Mouse (Mus musculus) layer of hippocampus, adult 2 months (tissue): Measurements from ENCODE around the gene Mrpl49. TPM values are rescaled to one million over a fixed set of nuclear protein-coding genes. Genes with fewer than 3 reads are reported as not detected.

Experiments
- DNase-seq, 2 experiments: peaks; one replicate each; pipeline ENCODE4 v3.0.0; 2022; ENCODE audit warnings: low spot score in 2 of 2
- H3K27ac ChIP-seq: fragments of 200-600 bp; 2 replicates; pipeline ENCODE4 v1.8.1; 2022
- H3K4me3 ChIP-seq: fragments of 200-600 bp; 2 replicates; pipeline ENCODE4 v1.8.1; 2022; ENCODE audit warnings: mild to moderate bottlenecking
- CTCF ChIP-seq: fragments of 200-600 bp; conservative IDR thresholded peaks from 2 replicates; pipeline ENCODE4 v1.8.1; 2022; ENCODE audit warnings: antibody characterized with exemption, mild to moderate bottlenecking, moderate library complexity
- total RNA-seq, 2 experiments: library from RNA; stranded (reverse); gene quantifications; 2 replicates each; pipeline ENCODE4 v1.2.3; 2021

Gene Mrpl49
- total RNA-seq, 2 experiments from 2014 or later: 42.8 to 49.6 TPM

DNA sequence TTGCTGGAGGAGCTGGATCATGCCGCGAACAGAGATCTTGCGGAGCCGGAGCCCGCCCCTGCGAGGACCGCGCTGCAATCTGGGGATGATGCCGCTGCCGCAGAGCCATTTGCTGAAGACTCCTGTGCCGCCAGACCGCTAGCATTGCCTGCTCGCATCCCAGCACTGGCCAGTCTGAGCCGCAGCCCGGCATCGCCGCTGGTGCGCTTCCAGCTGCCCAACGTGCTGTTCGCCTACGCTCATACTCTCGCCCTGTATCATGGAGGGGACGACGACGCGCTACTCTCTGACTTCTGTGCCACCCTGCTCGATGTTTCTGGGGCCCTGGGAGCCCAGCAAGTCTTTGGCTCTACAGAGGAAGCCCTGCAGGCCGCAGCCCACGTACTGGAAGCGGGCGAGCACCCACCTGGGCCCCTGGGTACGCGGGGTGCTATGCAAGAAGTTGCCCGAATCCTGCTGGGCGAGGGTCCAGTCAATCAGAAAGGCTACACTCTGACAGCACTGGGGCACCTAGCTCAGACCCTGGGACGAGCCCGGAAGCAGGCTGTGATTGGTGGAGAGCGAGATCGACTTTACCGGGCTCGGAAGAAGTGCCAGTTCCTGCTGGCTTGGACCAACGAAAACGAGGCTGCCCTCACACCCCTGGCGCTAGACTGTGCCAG lies 4.2 kb upstream of the Mrpl49 start:
- H3K4me3 ChIP-seq: peak overlapping the region; percentile 85
- no peak for DNase-seq
- H3K27ac ChIP-seq: peak overlapping the region; percentile 96
- TF ChIP-seq CTCF: no peak

DNA sequence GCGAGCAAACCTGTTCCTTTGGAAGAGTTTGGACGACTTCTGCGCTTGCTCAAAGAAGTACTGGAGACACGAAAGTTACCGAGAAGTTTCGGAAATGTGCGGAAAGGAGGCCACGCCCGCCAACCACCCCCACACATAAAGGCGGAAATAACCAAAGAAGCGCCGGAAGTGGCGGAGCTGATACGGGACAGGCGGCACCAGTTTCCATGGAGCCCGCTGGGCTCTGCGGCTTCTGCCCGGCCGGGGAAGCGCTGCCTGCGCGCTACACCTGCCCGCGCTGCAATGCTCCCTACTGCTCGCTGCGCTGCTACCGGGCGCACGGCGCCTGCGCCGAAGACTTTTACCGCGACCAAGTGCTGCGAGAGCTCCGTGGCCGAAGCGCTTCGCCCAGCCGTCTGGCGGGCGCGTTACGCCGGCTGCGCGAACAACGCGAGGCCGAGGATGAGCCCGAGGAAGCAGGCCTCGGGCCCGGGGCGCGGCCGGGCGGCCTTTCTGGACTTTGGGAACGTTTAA lies 3.5 kb upstream of the Mrpl49 start, which contains the start of gene Znhit2:
Gene Znhit2 (plus strand): TSS at position 172 of the 513 bp plus-strand sequence.
- peak within 1 kb of the TSS; percentile 85 for H3K4me3 ChIP-seq
- TF ChIP-seq CTCF: peak; percentile 61
- peak within 1 kb of the TSS; percentile 96 for H3K27ac ChIP-seq
- DNase-seq: peak; percentile 94 to 96

DNA sequence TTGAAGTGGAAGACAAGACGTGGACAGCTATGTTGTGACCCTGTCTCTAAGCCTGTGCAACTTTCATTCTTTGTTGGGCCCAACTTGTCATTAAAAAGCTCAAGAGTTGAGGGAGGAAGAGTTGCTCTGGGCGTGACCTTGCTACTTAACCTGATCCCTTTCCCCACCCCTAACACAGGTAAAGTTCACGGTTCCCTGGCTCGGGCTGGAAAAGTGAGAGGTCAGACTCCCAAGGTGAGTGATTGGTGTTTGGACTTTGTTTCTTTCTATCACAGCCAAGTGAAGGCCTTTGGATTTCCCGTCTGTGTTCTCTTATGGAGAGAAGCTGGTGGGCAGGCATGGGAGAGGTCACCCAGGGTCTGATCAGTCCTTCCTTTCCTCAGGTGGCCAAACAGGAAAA lies 1.4 kb upstream of the Mrpl49 start:
- TF ChIP-seq CTCF: no peak
- H3K27ac ChIP-seq: no peak overlapping the region; the same call in 1 of the 2 replicates
- DNase-seq: no peak
- H3K4me3 ChIP-seq: peak overlapping the region; percentile 96

DNA sequence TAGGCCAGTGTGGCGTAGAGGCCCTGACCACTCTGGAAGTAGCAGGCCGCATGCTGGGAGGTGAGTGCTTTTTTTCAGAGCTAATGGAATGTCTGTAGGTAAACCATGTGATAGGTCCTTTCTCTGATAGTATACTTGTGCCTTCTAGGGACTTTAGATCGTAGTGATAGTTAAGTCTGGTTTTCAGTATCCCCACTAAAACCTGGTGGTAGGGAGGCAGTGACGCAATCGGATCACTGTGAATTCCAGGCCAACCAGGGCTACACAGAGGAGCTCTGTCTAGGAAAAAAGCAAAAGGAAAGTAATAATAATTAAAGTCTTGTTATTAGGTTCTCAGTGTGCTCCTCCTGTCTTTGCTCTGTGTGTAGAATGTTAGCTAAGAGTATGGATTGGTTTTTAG lies 928 bp upstream of the Mrpl49 start:
- Histone ChIP-seq H3K27ac (peak overlapping the region; percentile 95), H3K4me3 (peak overlapping the region; percentile 96)
- no peak for TF ChIP-seq CTCF
- DNase-seq: no peak

DNA sequence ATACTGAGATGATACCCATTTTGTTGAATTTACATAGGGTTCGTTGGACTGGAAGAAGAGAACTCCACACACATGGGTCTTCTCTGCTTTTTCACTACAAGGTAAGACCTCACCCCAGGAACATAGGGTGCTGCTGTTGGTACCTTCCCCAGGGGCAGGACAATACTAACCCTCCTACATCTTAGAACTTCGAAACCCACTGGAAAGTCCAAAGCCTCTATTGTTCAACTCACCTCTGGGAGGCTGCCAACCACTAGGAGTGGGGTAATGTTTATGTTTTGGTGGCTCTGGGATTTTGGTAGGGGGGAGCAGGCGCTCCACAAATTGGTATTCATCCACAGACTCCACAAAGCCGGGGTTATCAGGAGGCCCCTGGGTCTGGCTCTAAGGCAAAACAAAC lies 889 bp downstream of the Mrpl49 start:
- no peak for TF ChIP-seq CTCF
- H3K4me3 ChIP-seq: peak overlapping the region; percentile 96

DNA sequence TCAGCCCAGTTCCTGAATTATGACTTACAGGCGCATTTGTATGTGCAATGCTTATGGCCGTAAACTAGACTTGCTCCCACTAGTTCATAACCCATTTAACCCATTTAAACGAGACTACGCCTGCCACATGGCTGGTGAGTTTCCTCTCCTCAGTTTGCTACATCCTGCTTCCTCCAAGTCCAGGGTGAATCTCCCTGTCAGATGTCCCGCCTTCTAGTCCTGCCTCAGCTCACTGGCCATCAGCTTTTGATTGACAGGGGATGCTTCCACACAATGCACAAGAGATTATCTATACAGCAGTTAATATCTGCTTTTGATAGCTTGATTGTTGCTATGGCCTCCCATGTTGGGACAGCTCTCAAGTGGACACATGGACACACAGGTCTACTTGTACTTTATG lies 3.3 kb downstream of the Mrpl49 start:
- TF ChIP-seq CTCF: no peak
- no peak for DNase-seq
- Histone ChIP-seq H3K4me3 (no peak overlapping the region), H3K27ac (no peak overlapping the region)

More for the DNA sequence above, 889 bp downstream of the Mrpl49 start:
- DNase-seq: no peak
- H3K27ac ChIP-seq: no peak overlapping the region

DNA sequence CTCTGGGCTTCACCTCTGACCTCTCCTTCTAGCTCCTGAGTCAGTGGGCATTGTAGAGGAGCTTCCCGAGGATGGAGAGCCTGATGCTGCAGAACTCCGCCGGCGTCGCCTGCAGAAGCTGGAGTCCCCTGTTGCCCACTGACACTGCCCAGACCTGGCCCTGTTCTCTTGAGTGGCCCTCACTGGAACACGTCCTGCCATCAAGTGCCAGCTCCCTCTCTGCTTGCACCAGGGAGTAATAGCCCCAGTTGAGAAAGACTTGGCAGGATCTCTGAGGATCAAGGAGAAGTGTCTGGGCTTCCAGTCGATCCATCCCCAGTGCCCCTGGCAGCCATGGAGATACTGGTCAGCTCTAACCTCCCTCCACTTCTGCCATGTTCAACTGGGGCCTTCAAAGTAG lies 5.1 kb downstream of the Mrpl49 start:
- no peak for TF ChIP-seq CTCF
- Histone ChIP-seq H3K4me3 (no peak overlapping the region), H3K27ac (no peak overlapping the region)
- no peak for DNase-seq

DNA sequence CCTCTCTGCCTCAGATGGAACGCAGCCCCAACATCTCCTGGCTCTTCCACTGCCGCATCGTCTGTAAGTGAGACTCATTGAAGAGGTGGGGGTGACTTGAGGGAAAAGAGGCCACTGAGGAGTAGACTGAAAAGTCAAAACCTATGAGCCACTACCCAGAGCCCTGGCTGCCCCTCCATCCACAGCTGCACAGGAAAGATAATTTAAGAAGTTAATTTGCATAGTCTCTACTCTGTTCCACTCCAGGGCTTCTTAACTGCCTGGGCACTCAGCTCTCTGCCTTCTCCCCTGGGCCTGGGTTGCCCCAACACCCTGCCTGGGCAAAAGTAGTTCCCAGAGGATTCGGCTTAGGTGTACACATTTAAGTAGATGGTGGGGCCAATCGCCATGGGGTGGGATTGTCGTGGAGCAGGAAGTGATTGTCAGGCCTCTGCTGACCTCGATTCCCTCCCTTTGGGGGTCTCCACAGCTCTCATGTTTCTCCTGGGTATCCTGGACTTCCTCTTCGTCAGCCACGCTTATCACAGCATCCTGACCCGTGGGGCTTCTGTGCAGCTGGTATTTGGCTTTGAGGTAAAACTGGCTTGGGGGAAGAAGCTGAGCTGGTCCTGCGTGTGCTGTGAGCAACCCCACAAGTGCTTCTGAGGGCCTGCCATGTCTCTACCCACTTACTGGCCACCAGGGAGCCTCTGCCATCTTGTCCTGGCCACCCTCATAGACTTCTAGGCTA lies 8.7 kb downstream of the Mrpl49 start:
- no peak overlapping the region for H3K27ac ChIP-seq
- no peak for TF ChIP-seq CTCF
- no peak overlapping the region for H3K4me3 ChIP-seq
- DNase-seq: no peak

DNA sequence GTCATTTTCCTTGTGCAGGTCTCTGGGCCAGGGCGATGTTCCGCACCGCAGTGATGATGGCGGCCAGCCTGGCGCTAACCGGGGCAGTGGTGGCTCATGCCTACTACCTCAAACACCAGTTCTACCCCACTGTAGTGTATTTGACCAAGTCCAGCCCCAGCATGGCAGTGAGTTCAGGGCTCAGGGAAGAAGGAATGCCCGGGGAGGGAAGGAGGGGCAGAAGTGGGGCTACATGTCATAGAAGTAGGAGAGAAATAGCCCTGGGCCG lies 9.8 kb downstream of the Mrpl49 start:
- peak overlapping the region; percentile 99; the same call in 1 of the 2 replicates for H3K27ac ChIP-seq
- no peak for TF ChIP-seq CTCF
- DNase-seq: no peak
- peak overlapping the region; percentile 99 for H3K4me3 ChIP-seq

DNA sequence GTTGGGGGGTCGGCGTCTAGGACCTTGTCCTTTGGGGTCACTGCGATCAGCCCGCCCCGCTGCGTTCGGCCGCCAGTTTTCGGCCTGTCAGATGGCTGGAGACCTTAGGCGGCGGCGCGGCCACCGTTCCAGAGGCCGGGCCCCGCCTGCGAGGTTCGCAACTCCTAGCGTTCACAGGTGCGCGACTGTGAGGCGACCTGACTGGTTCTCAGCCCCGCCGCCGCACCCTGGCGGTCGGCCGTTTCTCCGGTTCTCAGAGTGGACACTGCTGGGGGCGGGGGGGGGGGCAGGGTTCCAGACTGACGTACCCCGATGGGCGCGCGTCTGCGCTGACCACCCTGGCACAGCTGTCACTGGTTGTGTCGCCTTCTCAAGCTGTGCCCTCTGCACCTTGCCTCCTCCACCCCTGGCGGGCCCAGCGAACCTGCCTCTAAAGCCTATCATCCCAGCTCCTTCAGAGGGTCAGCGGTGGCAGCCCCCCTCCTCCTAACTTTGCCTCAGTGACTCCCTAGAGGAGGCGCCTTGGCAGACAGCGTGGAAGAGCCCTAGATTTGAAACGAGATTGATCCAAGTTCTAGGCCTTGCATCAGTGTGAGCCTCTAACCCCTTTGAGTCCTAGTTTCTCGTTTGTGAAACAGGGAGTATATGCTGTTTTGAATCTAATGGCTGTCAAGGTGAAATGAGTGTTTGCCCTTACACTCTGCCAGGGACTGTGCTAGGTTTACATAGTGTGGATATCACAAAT lies 10.3 kb downstream of the Mrpl49 start:
- DNase-seq: no peak
- peak overlapping the region; percentile 99 for H3K4me3 ChIP-seq

DNA sequence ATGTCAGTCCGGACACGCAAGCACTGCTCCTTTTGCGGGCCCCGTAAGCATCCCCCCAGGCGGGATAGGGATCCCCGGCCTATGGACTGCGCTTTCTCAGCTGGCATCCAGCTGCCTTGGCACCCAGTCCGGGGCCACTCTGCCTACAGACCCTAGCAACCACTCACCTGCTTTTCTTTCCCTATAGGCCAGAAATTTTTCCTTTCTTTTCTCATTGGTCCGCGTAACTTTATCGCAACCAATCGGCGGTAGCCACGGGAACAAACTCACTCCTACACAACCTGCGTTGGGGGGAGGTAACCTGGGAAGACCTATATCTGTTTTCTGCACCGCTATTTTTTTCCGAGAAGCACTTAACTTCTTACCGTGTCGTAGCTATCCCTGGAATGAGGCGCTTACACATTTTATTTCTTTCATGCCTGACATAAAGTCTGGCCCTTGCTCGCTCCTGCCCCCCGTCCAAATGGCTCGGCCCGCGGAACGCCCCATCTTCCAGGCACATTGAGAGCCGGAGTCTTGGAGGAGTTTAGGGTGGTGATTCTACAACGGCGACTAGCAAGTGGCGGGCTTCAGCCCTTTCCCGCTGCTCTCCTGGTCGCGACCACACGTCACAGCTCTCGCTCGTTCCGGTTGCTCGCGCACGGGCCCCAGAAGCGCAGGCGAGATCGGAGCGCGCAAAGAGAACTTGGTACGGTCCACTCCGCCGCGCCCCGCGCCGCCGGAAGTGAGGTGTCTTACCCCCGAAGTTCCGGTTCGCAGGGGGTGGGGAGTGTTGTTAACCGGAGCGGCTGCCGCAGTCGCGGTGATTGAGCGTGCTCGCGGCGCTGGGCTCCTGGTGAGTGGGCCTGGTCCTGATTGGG lies 11.1 kb downstream of the Mrpl49 start, which contains the start of gene Syvn1:
Gene Syvn1 (plus strand): TSS at position 283 of the 860 bp plus-strand sequence.
- DNase-seq: peak; percentile 89 to 95
- no peak for TF ChIP-seq CTCF
- H3K27ac ChIP-seq: peak within 1 kb of the TSS; percentile 99
- peak within 1 kb of the TSS; percentile 99 for H3K4me3 ChIP-seq

More for the DNA sequence above, 10.3 kb downstream of the Mrpl49 start:
- H3K27ac ChIP-seq: peak overlapping the region; percentile 99
- no peak for TF ChIP-seq CTCF

DNA sequence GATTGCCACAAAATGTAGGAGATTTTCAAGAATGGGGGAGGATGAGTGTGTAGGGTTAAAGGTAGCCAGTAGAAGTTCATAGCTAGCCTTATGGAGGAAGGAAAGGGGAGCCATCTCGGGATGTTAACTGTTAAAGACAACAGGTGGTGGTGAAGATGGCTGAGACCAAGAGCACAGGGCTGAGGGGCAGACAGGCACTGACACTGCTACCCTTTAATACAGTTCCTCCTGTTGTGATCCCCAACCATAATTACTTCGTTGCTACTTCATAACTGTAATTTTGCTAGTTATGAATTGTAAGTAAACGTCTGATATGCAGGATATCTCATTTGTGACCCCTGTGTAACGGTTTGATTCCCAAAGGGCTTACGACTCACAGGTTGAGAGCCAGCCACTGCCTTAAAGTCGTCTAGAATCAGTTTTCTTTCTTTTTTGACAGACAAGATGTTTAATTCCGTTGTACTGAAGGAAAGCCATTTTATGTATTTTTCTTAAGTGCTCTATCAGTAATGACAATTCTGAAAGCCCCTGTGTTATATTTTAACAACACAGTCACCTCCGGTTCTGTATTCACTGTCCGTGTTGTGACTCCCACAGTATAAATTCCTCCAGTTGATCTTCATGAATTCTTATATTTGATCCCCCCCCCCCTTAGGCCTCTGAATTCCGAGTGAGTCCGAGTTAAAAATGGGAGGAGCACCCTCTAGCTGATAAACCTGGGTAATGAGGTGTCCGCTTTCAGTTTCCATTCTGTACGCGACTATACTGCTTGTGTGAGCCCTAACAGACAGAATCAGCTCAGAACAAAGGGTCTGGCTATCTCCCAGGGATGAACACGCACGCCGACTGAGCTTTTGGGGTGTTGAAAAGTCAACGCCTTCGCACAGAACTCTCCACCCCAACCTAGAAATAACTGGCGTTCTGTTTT lies 12.0 kb downstream of the Mrpl49 start:
- peak overlapping the region; percentile 99 for H3K27ac ChIP-seq

More for the DNA sequence above, 12.0 kb downstream of the Mrpl49 start:
- peak overlapping the region; percentile 99 for H3K4me3 ChIP-seq
- peak; percentile 34 for TF ChIP-seq CTCF
- DNase-seq: no peak
